Mouse (Mus musculus) neural tube, embryonic 14.5 days (tissue): ENCODE measurements around the gene Tex46. TPM values are rescaled to one million over a fixed set of nuclear protein-coding genes. Genes with fewer than 3 reads are reported as not detected.
A peak's percentile ranks its signal among the peaks of the same experiment; 100 is the strongest.

Source experiments
- ATAC-seq: fragments of 200-750 bp; cut with Nextera tagmentation; 2 replicates; pipeline ENCODE4 v1.8.0; 2017; ENCODE audit warnings: low read depth, mild to moderate bottlenecking, moderate TSS enrichment, moderate library complexity
- H3K27ac ChIP-seq: fragments of 300-500 bp; sonication (generic); 2 replicates; pipeline ENCODE4 v1.5.1; 2014; ENCODE audit warnings: low read depth, mild to moderate bottlenecking, control low read depth, low read length, moderate library complexity, mixed read lengths
- H3K27me3 ChIP-seq: fragments of 300-500 bp; sonication (generic); 2 replicates; pipeline ENCODE4 v1.6.1; 2014; ENCODE audit warnings: low read length; ENCODE audit not compliant: control insufficient read depth, insufficient read depth
- H3K36me3 ChIP-seq: fragments of 300-500 bp; sonication (generic); 2 replicates; pipeline ENCODE4 v1.6.1; 2014; ENCODE audit warnings: low read length, mixed read lengths; ENCODE audit not compliant: control insufficient read depth, insufficient read depth
- H3K4me1 ChIP-seq: fragments of 300-500 bp; sonication (generic); 2 replicates; pipeline ENCODE4 v1.6.1; 2014; ENCODE audit warnings: low read length; ENCODE audit not compliant: control insufficient read depth, insufficient read depth
- H3K4me2 ChIP-seq: fragments of 300-500 bp; sonication (generic); 2 replicates; pipeline ENCODE4 v1.6.1; 2014; ENCODE audit warnings: mild to moderate bottlenecking, low read depth, low read length, control low read depth
- H3K4me3 ChIP-seq: fragments of 300-500 bp; sonication (generic); 2 replicates; pipeline ENCODE4 v1.5.1; 2014; ENCODE audit warnings: low read depth, low read length, control low read depth, mixed read lengths
- H3K9ac ChIP-seq: fragments of 300-500 bp; sonication (generic); replicated peaks from 2 replicates; pipeline ENCODE4 v1.6.1; 2014; ENCODE audit warnings: low read depth, mild to moderate bottlenecking, control low read depth, low read length, mixed read lengths
- H3K9me3 ChIP-seq: fragments of 300-500 bp; sonication (generic); 2 replicates; pipeline ENCODE4 v1.6.1; 2016; ENCODE audit warnings: low read length; ENCODE audit not compliant: control insufficient read depth
- WGBS: fragments of 180-500 bp; shearing (Covaris S2); extraction: QIAGEN DNeasy Blood & Tissue Kit; methylation state at CpG from one replicate; pipeline ENCODE4 v1.1.7; 2014; 5-methylcytosine and 5-hydroxymethylcytosine counted together
- microRNA-seq: library from miRNA; unstranded; fragments of <30 nt; microRNA quantifications from one replicate; pipeline ENCODE4, GENCODE M21; 2016
- polyA plus RNA-seq: library from polyadenylated mRNA; unstranded; fragments of >200 nt; fragmentation: Nextera tagmentation; extraction: Ambion mirVana; gene quantifications from 2 replicates; pipeline ENCODE4 v1.2.1, GENCODE M21; 2014

Tex46 gene
- polyA plus RNA-seq, 1 experiment from 2014 or later: not detected

GRCm38 (mm10) chr4:136652528-136652910 lies 42.3 kb downstream of the Tex46 start:
- 59% methylated on average over 11 of the region's 11 CpGs for WGBS
- H3K27ac ChIP-seq: 0 out of 2 replicates have a peak overlapping the region, but pooled peaks have one; percentile 31
- peaks cover 26% of the 10 kb centered on the region for H3K36me3 ChIP-seq
- ATAC-seq: no peak
- H3K4me3 ChIP-seq: no peak overlapping the region
- no peaks in the 10 kb centered on the region for H3K27me3 ChIP-seq
- H3K9ac ChIP-seq: no peak overlapping the region
- no peak overlapping the region for H3K4me2 ChIP-seq
- H3K9me3 ChIP-seq: no peaks in the 10 kb centered on the region
- H3K4me1 ChIP-seq: peaks cover 7% of the 10 kb centered on the region; the same call in 1 of the 2 replicates

GRCm38 (mm10) chr4:136653019-136653418 lies 42.8 kb downstream of the Tex46 start:
- no peak overlapping the region for H3K4me2 ChIP-seq
- 68% methylated on average over 6 of the region's 6 CpGs for WGBS
- peaks cover 7% of the 10 kb centered on the region; the same call in 1 of the 2 replicates for H3K4me1 ChIP-seq
- peaks cover 26% of the 10 kb centered on the region for H3K36me3 ChIP-seq
- no peaks in the 10 kb centered on the region for H3K27me3 ChIP-seq
- no peaks in the 10 kb centered on the region for H3K9me3 ChIP-seq
- no peak overlapping the region for H3K9ac ChIP-seq
- no peak overlapping the region for H3K4me3 ChIP-seq
- H3K27ac ChIP-seq: 0 out of 2 replicates have a peak overlapping the region, but pooled peaks have one; percentile 31
- no peak for ATAC-seq

GRCm38 (mm10) chr4:136653692-136654234 lies 43.5 kb downstream of the Tex46 start:
- Histone ChIP-seq H3K4me1 (peaks cover 7% of the 10 kb centered on the region; the same call in 1 of the 2 replicates), H3K9ac (no peak overlapping the region), H3K27ac (no peak overlapping the region), H3K4me3 (no peak overlapping the region), H3K36me3 (peaks cover 27% of the 10 kb centered on the region), H3K9me3 (no peaks in the 10 kb centered on the region), H3K4me2 (no peak overlapping the region), H3K27me3 (no peaks in the 10 kb centered on the region)
- ATAC-seq: no peak
- 94% methylated on average over 9 of the region's 10 CpGs for WGBS

- ATAC-seq: no peak
- WGBS: 83% methylated on average over 3 of the region's 3 CpGs
- Histone ChIP-seq H3K27me3 (no peaks in the 10 kb centered on the region), H3K27ac (no peak overlapping the region), H3K36me3 (peaks cover 54% of the 10 kb centered on the region), H3K9ac (no peak overlapping the region), H3K9me3 (no peaks in the 10 kb centered on the region), H3K4me1 (no peaks in the 10 kb centered on the region), H3K4me3 (no peak overlapping the region), H3K4me2 (no peak overlapping the region)
Observed at GRCm38 (mm10) chr4:136657914-136658313, 47.7 kb downstream of the Tex46 start.

Small RNAs within 50 kb of the gene (microRNA-seq; reads per million reads assigned to microRNA genes)
- gene Gm22180: not detected

Other genes with a start within 250 kb of the Tex46 start
- gene Htr1d, start 186.9 kb upstream of the Tex46 start, polyA plus RNA-seq: 2.5 and 2.6 TPM in 2 replicates
- 0.45 and 0.50 TPM in 2 replicates for gene 6030445D17Rik, start 148.2 kb upstream of the Tex46 start, polyA plus RNA-seq
- 56.8 and 65.2 TPM in 2 replicates for gene Luzp1, start 140.7 kb upstream of the Tex46 start, polyA plus RNA-seq
- gene Kdm1a, start 7.7 kb upstream of the Tex46 start, polyA plus RNA-seq: 83.6 and 91.2 TPM in 2 replicates
- 0.09 TPM in 1 of 2 replicates, not detected in the other for gene Lactbl1, start 12.2 kb downstream of the Tex46 start, polyA plus RNA-seq
- 19.6 and 24.7 TPM in 2 replicates for gene Ephb2, start 225.6 kb downstream of the Tex46 start, polyA plus RNA-seq